Mouse (Mus musculus): ENCODE results near the gene Vmn1r81. TPM values are rescaled to one million over a fixed set of nuclear protein-coding genes. Genes with fewer than 3 reads are reported as not detected.

Vmn1r81 gene
- under 1 TPM in 1 of 4 experiments, not detected in 3; 0.04 TPM for total RNA-seq (2022)

DNA sequence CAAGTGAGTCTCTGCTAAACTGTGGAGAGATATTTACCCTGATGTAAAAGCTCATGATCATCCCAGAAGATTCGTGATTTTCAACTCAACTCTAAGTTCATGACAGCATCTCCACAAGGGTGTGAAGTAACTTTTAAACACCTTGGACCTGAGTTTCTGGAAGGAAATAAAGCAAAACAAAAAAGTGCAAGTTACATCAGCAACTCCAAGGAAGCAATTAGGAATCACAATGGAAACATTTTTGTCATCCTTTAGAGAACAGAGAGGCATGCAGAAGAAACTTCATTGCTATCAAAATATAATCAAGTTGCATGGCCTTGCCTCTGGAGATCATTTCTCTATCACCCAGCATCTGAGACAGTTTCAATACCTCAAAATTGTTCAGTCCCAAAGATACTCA is at the start of gene Vmn1r81:
TSS of gene Vmn1r81 (minus strand) at position 101 of the 400 bp plus-strand sequence.
- DNase-seq (ENCODE audit: low spot score in 2 of 2): no peak

DNA sequence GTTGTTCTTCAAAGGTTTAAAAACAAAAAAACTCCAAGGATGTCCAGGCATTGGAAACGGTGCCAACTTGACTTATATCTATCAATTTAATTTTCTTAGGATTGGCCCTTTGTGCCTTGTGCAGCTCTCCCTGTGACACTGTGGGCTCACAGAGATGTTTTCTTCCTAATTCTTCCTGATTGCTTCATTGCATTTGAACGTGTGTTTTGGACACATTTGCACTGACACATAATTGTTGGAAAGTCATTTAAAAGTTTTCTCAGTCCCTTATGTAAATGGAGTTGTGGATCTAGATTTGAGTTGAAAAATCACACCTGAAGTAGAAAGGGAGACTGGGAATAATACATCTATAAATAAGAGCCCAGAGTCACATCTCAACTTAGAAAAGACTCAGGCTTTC is 32.1 kb upstream of the Vmn1r81 start, which contains the start of gene Vmn1r82:
TSS of gene Vmn1r82 (plus strand) at position 301 of the 400 bp plus-strand sequence.
- no peak for DNase-seq (ENCODE audit: low spot score in 2 of 2)

DNA sequence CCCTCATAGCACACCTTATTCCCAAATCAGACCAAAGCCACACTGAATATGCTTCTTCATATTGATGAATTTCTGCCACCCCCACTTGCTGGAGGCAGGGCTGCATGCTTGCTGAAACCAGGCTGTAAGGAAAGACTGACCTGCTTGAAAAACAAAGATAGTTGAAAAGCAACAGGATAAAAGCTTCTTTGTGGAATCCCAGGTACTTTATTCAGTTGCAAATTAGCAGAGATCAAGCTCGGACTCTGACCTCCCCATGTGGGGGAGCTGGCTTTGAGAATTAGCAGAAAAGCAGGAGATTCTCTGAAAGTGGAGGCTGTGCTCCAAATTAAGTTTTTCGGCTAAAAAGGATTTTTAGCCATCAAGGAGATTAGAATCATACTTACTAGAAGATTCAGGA is 63.9 kb downstream of the Vmn1r81 start:
- no peak for DNase-seq (ENCODE audit: low spot score in 2 of 2)

Other genes with a start within 250 kb of the Vmn1r81 start
- gene Vmn1r77, start 231.5 kb downstream of the Vmn1r81 start, total RNA-seq (2022): not detected
- gene Vmn1r78, start 118.0 kb downstream of the Vmn1r81 start, total RNA-seq (2022): not detected
- not detected for gene Vmn1r79, start 97.0 kb downstream of the Vmn1r81 start, total RNA-seq (2022)
- not detected for gene Vmn1r80, start 79.0 kb downstream of the Vmn1r81 start, total RNA-seq (2022)
- gene Vmn1r82, start 32.2 kb upstream of the Vmn1r81 start, total RNA-seq (2022): not detected
- gene Vmn1r83, start 61.2 kb upstream of the Vmn1r81 start, total RNA-seq (2022): under 1 TPM in 1 of 4 experiments, not detected in 3; 0.10 TPM
- gene Vmn1r84, start 101.0 kb upstream of the Vmn1r81 start, total RNA-seq (2022): not detected
- 10 to 100 TPM in 2 of 4 experiments, 1 to 10 TPM in 2; 8.1 to 11.3 (median 10.2) TPM for gene Zfp551, start 154.5 kb upstream of the Vmn1r81 start, total RNA-seq (2022)
- gene Zfp606, start 210.0 kb upstream of the Vmn1r81 start, total RNA-seq (2022): 10 to 100 TPM; 12.8 to 17.2 (median 13.5) TPM
- gene 2900092C05Rik, start 244.2 kb upstream of the Vmn1r81 start, total RNA-seq (2022): not detected